Mouse (Mus musculus) small intestine, adult 2 months (tissue): ENCODE results near the gene Srp9.

ENCODE experiments used
- CTCF ChIP-seq: fragments of 200-500 bp; IDR thresholded peaks from 2 replicates; pipeline ENCODE4 v1.5.1; 2012; ENCODE audit warnings: low read depth, mild to moderate bottlenecking, control low read depth, inconsistent platforms, low read length, moderate library complexity, mixed read lengths; ENCODE audit not compliant: insufficient replicate concordance, insufficient read length; ENCODE audit errors: extremely low read depth
- POLR2A ChIP-seq: fragments of 200-500 bp; IDR thresholded peaks from 2 replicates; pipeline ENCODE4 v1.6.1; 2012; ENCODE audit warnings: low read depth, mild to moderate bottlenecking, control low read depth, inconsistent platforms, low read length, moderate library complexity

GRCm38 (mm10) chr1:182091261-182091660, 33.3 kb upstream of the Srp9 start:
- TF ChIP-seq CTCF (no peak), POLR2A (no peak)
